Mouse (Mus musculus) urinary bladder, postnatal 10 days (tissue): ENCODE results near the gene Olfr12.

ENCODE experiments used
- DNase-seq: peaks from one replicate; pipeline ENCODE4 v3.0.0; 2022; ENCODE audit warnings: low spot score

Gene Olfr12

DNA sequence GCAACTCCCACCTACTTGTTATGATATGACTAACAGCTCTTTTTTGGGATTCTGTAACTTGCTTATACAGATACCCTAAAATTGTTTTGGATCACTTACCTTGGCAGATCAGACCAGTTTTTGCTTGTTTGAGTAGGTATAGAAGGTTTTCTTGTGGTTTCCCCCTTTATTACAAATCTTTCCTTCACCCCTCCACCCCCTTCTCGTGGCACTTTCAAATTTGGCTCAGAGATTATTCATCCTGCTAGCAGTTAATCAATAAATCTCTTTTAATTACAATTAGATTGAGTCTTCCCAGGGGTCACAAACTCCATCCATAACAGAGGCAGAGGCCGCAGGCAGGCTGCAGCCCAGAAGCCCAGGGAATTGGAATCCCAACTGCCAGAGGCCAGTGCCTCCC is at the start of gene Olfr12:
Gene Olfr12, plus strand, starts transcription at position 301 of the 400 bp plus-strand sequence.
- no peak for DNase-seq

DNA sequence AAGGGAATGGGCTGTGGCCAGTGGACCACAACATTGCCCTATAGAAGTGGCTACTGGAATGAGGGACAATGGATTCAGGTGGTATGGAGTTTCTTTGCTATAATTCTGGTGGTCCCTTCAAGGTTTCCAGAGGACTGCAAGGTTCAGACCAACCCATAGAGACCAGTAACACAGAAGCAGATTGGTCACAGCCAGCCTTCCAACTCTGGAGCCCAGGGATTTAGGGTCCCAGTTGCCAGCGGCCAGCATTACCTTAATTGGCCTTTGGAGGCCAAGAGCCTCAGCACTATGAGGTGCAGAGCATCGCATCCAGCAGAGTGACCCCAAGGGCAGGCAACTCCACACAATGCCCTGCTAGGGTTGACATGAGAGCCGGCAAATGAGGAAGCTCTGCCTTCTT is 46.6 kb upstream of the Olfr12 start, which contains the start of gene Olfr1413:
Gene Olfr1413, plus strand, starts transcription at position 301 of the 400 bp plus-strand sequence.
- no peak for DNase-seq

DNA sequence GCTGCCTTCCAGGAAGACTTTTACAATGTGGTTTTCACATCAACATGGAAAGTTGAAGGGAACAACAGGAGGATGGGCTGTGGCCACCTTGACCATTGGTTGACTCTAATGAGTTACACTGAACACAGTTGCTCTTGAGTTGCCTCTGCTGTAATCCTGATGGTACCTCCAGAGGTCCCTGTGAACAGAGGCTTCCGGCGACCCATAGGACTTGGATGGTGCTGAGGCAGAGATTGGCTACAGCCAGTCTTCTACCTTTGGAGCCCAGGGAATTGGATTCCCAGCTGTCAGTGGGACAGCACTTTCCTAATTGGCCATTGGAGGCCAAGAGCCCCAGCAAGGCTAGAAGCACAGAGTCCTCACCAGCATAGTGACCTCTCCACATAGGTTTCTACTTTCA is 32.1 kb upstream of the Olfr12 start, which contains the start of gene Olfr1412:
Gene Olfr1412, plus strand, starts transcription at position 301 of the 400 bp plus-strand sequence.
- no peak for DNase-seq

DNA sequence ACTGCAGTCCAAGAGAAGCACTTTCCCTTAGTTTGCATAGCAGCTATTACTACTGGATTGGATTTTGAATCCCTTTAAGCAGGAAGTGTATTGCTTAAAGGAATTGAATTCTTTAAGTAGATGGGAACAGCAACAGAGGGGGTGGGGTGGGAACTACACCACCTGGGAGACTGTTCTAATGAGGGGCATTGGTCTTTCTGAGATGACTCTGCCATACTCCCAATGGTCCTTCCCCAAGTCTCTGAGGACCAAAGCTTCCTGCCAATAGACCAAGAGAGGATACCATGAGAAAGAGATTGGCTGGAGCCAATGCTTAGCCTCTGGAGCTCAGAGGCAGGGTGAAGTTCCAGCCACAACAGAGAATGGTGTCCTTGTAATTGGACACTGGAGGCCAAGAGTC is 23.5 kb upstream of the Olfr12 start, which contains the start of gene Olfr1411:
Gene Olfr1411, plus strand, starts transcription at position 301 of the 400 bp plus-strand sequence.
- DNase-seq, result no peak

DNA sequence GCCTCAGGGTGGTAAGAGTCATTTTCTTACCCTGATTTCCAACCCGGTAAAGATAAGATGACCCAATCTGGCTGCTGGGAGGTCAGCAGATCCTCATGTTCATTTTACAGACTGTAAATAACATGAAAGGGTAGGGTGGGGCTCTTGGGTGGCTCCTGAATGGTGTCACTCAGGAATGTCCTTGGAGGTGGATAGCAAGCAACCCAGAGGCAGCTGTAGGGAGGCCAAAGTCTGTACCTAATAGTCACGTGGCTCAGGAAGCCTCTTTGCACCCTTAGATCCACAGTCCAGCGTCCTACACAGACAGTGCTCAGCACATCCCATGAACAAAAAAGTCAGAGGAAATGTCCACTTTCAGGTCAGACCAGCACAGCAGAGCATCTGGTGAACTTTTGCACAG is 21.6 kb upstream of the Olfr12 start:
- DNase-seq, result no peak

DNA sequence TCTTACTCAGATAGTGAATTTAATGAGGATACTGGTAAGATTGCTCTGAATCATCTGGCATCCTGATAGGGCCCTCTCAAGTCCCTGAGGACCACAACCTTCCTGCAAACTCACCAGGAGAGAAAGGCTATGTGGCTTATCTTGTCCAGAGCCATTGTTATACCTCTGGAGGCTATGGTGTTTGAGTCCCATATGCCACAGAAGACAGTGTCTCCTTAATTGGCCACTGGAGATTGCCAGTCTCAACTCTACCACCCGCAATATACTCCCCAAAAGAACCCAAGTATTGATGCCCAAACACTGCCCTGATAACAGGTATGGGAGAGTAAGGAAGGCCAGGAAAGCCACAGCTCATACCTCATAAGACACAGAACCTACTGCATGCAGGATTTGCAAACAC is 12.1 kb upstream of the Olfr12 start, which contains the start of gene Olfr1410:
Gene Olfr1410, plus strand, starts transcription at position 301 of the 400 bp plus-strand sequence.
- no peak for DNase-seq

DNA sequence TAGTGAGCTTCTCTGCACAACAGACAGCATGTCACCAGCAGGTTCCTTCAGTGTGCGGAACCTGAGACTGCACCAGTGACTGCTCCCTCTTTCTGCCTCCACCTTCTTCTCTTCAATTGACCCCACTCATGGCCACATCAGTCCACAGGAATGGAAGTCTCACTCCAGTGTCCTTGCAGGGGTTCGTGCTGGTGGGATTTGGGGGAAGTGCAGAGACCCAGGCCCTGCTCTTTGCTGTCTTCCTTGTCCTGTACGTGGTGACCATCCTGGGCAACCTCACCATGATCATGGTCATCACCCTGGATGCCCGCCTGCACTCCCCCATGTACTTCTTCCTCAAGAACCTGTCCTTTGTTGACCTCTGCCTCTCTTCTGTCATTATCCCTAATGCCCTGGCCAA is 9.9 kb upstream of the Olfr12 start:
- no peak for DNase-seq

DNA sequence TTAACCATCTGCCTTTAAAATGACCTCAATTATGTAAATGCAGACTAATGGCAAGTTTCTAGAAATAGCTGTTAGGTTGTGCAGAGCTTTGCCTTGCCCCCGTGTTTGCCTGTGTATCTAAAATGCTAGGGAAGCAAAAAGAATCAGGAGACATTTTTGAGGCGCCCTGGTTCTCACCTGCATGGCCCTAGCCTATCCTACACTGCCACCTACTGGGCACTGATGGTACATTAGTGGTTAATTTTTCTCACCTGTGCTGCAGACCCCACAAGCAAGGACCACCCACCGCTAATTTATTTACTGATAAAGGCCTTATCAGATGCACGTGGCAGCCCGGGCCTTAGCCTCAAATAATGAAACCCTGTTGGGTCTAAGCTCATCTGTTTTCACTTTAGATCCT is 6.6 kb upstream of the Olfr12 start:
- DNase-seq, result no peak

DNA sequence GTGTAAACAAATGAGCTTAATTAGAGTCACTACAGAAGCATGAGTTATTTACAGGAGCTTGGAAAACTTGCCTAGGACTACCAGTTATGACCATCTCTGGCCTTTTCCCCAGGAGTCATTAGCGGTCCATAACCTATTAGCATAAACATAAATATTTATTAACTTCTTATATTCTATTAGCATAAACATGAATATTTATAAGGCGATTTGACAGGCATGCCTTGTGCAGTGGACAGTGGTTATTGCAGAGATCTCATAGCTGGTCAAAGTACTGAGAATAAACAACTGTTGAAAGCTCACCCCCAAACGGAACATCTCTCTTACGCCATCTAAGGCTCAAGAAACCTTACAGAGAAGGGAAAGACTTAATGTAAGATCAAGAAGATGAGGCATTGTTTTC is 4.4 kb upstream of the Olfr12 start:
- no peak for DNase-seq

DNA sequence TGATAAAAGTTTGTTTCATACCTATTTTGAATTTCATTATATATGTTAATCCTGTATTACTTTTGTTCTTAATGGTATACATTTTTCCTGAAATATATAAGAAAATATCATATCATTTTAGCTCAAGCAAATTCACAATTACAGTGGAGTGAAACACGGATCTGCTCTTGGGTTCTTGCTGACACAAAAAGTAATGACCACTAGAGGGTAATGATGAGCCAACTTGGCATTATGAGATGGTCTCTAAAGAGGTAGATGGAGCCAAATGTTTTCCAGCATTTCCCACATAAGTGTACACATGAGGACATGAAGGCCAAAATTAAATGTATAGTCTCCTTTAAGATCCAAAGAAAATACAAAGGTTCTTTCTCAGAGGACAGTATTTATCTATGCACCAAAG is 3.1 kb upstream of the Olfr12 start:
- no peak for DNase-seq

DNA sequence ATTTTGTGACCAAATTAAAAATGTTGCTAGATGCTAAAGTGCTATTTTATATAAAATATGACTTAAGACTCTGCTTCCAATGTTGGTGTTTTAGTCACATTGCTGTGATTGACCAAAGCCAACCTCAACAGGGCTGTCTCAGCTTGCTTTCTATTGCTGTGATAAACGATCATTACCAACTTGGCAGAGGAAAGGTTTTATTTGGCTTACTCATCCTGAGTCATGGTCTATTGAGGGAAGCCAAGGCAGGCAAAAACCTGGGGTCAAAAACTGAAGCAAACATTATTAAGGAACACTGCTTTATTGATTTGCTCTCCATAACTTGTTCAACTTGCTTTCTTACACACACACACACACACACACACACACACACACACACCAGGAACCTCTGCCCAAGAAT is 1.5 kb upstream of the Olfr12 start:
- DNase-seq, result no peak

DNA sequence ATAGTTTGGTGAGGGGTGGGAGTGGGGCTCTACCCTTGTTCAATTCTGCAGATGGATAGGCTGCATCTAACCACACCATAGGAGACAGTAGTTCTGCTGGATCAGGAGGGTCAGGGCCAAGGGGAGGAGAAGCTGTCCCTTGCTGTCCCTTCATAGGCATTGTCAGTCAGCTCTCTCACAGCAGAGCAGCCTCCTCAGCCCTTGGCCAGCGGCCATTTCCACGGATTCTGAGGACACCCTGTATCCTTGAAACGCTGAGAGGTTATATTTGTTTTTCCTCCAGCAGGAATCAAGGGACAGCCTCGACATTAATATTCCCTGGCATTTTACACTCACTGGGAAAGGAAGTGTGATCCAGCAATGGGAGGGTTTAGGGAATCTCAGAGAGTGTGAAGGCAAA is 772 bp downstream of the Olfr12 start:
- DNase-seq, result no peak

DNA sequence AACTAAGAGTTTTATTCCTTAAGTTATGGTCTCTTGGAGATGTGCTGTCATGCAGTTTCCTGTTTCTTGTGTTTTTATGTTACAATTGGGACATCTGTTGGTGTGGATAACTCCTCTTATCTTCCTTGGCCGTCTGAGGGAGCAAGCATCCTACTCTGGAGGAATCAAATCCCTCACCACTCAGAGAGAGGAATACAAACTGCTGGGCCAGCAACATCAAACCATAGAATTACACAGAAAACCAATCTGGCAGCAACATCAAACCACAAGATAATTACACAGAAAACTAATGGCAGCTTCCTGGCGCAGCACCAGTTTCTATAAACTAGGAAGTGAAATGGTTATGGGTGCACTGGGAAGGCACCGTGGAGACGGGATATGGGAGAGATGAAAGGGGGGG is 10.6 kb downstream of the Olfr12 start:
- no peak for DNase-seq

DNA sequence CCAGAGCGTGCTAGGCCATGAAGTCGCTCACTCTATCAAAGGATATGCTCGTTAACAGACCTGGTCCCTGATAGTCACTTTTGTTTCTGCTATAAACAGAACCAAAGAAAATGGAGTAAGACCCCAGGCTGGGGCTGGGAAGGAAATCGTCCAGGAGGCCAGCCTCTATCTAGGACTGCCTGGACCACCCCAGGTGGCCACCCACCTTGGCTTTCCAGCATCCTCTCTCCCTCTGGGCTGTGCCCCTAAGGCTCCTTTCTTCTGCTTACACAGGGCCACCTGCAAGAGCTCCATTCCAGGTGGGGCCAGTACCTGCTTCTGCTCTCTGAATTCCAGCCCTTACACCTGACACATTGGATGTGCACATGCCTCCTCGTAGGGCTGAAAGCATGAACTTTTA is 14.6 kb downstream of the Olfr12 start:
- DNase-seq, result no peak

DNA sequence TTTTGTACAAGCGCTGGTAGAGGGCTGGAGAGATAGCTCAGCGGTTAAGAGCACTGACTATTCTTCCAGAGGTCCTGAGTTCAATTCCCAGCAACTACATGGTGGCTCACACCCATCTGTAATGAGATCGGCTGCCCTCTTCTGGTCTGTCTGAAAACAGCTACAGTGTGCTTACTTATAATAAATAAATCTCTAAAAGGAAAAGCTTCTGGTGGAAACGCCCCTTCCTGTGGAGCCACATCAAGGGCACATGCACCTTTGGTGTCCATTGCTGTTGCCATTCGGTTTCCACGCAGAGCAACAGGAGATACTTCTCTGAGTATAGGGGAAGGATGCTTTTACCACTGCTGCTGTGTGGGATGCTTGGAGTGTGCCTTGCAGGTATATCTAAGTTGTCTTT is 15.4 kb downstream of the Olfr12 start:
- DNase-seq, result no peak

DNA sequence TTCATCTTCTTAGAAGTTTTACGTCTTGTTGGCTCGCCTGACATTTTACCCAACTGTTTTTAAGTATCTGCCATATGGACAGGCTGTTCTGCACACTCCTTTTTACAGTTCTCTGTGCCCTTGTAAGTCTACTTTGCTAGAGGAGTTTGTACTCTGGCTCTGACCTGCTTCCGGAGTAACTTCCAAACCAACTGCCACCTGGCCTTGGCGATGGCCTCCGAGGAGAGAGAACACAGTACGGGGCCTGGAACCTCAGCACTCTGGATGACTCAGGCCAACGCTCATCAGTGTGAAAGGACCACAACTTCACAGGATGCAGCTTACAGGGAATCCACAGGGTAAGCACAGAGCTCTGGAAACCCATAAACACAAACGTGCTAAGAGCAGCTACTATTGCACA is 16.1 kb downstream of the Olfr12 start:
- no peak for DNase-seq

DNA sequence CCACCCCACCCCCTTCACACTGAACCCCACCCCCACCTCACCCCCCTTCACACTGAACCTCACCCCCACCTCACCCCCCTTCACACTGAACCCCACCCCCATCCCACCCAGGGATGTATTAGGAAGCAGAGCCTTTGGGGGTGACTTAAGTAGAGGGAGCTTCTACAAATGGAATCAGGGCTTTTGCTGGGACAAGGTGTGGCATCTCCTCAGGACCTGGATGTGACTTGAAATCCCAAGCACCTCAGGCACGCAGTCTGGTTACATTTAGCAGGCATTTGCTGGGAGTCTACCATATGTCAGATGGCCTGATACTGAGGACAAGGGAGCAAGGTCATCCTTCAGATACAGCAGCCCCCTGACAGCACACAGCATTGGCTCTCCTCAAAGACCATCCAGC is 17.0 kb downstream of the Olfr12 start:
- DNase-seq, result no peak

DNA sequence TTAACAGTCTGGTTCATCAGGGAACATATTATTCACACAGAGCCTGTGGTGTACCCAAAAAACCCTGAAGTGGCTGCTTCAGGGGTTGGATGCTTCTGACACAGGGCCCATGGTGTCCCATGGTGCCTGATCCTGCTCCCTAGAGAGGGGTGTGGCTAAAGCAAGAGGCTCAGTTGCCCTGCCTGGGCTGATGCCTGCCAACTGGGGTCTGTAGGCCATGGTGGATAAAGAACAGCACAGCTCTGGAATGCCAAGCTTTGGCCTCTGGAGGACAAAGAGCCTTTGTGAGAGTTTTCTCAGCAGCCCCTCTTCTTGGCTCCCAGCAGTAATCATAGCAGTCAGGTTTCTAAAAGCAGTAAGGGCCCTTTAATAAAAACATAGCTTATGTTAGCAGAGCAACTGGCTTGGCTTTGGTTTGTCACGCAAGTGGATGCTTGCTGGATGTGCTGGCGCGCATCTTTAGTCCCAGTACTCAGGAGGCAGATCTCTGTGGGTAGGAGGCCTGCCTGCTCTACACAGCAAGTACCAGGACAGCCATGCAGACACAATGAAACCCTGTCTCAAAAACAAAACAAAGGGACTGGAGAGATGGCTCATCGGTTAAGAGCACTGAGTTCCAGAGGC is 17.5 kb downstream of the Olfr12 start:
- no peak for DNase-seq

DNA sequence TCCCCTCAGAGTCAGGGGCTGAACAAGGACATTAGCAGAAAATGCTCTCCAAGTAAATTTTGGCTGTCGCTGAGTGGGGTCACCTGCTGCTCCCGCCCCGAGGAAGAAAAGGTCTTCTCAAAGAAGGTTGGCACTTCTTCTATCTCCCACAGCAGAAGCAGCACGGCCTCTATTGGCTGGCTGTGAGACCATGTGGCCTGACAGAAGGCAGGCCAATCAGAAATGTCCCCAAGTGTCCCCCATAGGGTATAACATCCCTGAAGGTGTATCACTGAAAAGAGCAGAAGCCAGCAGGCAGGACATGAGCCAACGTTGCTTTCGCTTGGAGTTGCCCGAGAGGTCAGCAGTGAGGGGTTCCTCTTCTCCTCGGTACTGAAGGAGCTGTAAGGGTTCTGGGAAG is 18.4 kb downstream of the Olfr12 start:
- DNase-seq, result no peak

DNA sequence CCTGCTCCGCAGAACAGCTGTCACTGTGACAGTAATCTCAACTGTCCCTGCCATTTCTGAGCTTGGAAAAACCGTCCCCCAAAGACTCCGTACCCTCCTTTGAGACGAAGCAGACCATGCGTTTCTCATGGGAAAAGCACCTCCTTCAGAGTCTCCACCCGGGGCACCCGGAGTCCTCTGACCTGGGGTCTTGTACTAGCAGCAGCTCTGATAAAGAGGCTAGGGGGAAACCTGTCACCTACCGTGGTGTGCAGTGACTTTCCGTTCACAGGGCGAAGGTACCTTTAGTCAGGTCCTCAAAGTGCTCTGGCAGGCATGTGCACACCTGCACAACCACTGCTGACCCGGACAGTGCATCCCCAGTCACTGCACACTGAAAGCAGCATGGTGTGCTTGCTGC is 19.1 kb downstream of the Olfr12 start:
- no peak for DNase-seq

DNA sequence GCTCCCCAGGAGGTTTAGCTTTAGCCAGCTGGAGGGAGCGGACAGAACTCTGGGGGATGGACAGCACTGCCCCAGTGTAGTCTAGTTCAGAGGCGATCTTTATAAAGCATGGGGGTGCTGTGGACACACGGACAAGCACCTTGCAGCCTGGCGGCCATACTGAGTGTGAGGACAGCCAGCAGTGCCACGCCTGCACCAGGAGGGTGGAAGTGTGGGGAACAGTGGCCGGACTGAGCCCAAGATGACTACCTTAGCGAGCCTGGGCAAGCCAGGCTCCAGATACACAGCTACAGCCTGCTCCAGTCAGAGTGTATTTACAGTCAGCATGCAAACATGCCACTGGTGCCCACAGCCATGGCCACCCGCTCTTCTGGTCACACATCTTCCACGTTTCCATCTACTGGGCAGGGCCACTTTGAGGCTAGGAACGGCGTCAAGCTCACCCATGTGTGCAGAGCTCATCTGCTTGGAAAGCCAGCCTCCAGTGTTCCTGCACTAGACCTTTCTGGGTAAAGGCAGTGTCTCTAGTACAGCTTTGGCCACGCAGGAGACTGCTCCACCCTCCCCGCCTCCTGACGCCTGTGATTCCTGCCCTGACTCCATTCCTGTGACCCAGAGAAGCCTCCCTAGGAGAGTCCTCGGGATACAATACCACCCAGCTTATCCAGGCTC is 20.0 kb downstream of the Olfr12 start:
- no peak for DNase-seq

DNA sequence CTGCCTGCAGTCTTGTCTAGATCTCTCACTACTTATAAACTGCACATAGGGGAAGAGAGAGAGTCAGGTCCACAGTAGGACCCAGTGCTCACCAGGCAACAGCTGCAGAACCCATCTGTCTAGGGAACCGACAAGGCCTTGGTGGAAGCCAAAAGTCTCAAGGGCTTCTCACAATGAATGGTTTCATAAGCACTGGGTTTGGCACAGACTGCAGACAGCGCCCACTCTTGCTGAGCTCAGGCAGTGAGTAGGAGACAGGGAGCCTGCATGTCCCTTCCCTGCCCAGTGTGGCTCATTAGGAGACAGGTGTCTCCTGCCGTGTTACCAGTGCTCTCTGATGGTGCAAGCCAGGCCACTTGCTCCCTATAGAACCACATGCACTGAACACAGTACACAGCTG is 20.6 kb downstream of the Olfr12 start:
- DNase-seq, result no peak

DNA sequence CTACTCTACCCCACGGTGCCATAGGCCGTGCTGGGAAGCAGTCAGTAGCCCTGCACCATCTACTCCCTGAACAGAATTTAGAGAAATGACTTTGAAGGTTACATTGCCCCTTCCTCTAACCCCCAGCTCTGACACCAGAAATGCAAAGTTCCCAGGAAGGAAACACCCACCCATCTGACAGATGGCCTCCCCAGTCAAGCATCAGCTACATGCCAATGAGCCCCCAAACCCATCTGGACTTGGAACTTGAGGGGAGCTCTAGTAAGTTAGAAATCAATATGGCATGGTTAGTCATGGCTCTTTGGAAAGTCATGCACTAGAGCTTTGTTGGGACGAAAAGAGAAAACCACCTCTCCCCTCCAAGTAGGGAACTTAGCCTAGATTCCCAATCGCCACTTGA is 21.1 kb downstream of the Olfr12 start:
- DNase-seq, result no peak

DNA sequence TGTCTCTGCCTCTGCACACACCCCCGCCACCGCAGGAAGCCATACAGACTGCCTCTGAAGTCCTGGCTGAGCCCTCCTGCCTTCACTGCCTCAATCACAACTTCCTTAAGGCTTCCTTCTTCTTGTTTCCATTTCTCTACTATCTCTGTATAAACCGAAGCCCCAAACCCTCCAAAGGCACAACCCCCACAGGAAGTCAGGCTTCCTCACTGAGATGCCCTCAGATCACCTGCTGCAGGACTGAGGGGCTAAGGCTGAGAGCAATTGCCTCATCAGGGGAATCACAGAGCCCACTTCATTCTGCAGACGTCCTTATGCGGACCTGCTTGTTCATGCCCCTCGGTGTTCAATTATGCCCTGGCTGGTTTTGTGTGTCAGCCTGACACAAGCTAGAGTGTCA is 22.8 kb downstream of the Olfr12 start:
- DNase-seq, result no peak
